Comparison of ENCODE assay signal across 8 mouse cellular contexts in the genomic region with DNA sequence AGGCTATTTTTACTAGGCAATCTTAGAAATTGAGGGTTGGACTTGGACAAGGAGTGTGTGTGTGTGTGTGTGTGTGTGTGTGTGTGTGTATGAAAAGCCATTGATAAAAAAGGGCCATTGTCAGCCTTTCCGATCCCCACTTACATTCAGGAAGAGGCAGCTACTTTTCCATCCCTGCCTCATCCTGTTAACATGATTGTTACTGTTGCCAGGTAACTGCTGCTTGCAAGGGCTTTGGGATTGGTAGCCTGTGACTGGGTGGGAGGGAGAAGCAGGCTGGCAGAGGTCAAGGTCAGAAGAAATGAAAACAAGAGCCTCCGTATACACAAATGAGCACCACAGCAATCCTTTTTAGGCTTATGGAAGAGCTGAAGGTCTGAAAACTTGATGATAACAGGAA. TPM values are rescaled to one million over a fixed set of nuclear protein-coding genes. Genes with fewer than 3 reads are reported as not detected.
DNase-seq lines count a peak whose midpoint lies in the region; ATAC-seq and TF ChIP-seq lines count a peak whose summit lies in the region.

No protein-coding gene starts in this region.

- no peaks in the 10 kb centered on the region for H3K36me3 ChIP-seq in stomach, embryonic 16.5 days (ENCODE audit: control insufficient read depth, insufficient read depth, low read length)
- H3K36me3 ChIP-seq in stomach, postnatal 0 days (ENCODE audit: control insufficient read depth, insufficient read depth, low read length), result no peaks in the 10 kb centered on the region
- H3K36me3 ChIP-seq in heart, embryonic 10.5 days, result no peaks in the 10 kb centered on the region
- H3K36me3 ChIP-seq in neural tube, embryonic 12.5 days, result no peaks in the 10 kb centered on the region

- no peak for TF ChIP-seq EP300 in stomach, postnatal 0 days (optimal IDR thresholded peaks at IDR 0.05)

- no peak for TF ChIP-seq CTCF in stomach, postnatal 0 days (IDR thresholded peaks at IDR 0.05; ENCODE audit: low read depth)

- DNase-seq in stomach, postnatal 0 days (ENCODE audit: low spot score), result no peak
- peak; percentile 87 for DNase-seq in heart, embryonic 10.5 days (ENCODE audit: low spot score)
- DNase-seq in kidney, postnatal 25 days, result peak; percentile 7 to 41
- no peak for DNase-seq in layer of hippocampus, postnatal 25 days (ENCODE audit: extremely low spot score in 1 of 2, low spot score in 1 of 2)
- no peak for DNase-seq in frontal cortex, postnatal 36 days (ENCODE audit: low spot score in 2 of 2)
- no peak for DNase-seq in layer of hippocampus, adult 11-12 months (ENCODE audit: low spot score)

- no peaks in the 10 kb centered on the region for H3K9me3 ChIP-seq in stomach, embryonic 16.5 days (replicated peaks; ENCODE audit: control insufficient read depth, low read length)
- no peaks in the 10 kb centered on the region for H3K9me3 ChIP-seq in stomach, postnatal 0 days (ENCODE audit: control insufficient read depth, low read length)
- H3K9me3 ChIP-seq in heart, embryonic 10.5 days, result no peaks in the 10 kb centered on the region
- no peaks in the 10 kb centered on the region for H3K9me3 ChIP-seq in neural tube, embryonic 12.5 days

- no peaks in the 10 kb centered on the region for H3K4me1 ChIP-seq in stomach, embryonic 16.5 days (ENCODE audit: control insufficient read depth, insufficient read depth, low read length)
- no peaks in the 10 kb centered on the region for H3K4me1 ChIP-seq in stomach, postnatal 0 days (replicated peaks; ENCODE audit: control insufficient read depth, insufficient read depth)
- H3K4me1 ChIP-seq in heart, embryonic 10.5 days, result peaks cover 29% of the 10 kb centered on the region
- H3K4me1 ChIP-seq in neural tube, embryonic 12.5 days, result peaks cover 12% of the 10 kb centered on the region

- H3K9ac ChIP-seq in stomach, embryonic 16.5 days (ENCODE audit: low read length), result no peak overlapping the region
- no peak overlapping the region for H3K9ac ChIP-seq in stomach, postnatal 0 days (ENCODE audit: low read length)
- no peak overlapping the region for H3K9ac ChIP-seq in neural tube, embryonic 12.5 days

- H3K27me3 ChIP-seq in stomach, embryonic 16.5 days (ENCODE audit: control insufficient read depth, insufficient read depth, low read length), result no peaks in the 10 kb centered on the region
- H3K27me3 ChIP-seq in stomach, postnatal 0 days (ENCODE audit: control insufficient read depth, insufficient read depth, low read length), result no peaks in the 10 kb centered on the region
- no peaks in the 10 kb centered on the region for H3K27me3 ChIP-seq in heart, embryonic 10.5 days (ENCODE audit: insufficient read depth, poor library complexity, severe bottlenecking)
- H3K27me3 ChIP-seq in neural tube, embryonic 12.5 days (replicated peaks), result no peaks in the 10 kb centered on the region

- 23% methylated on average over 2 of the region's 2 CpGs for WGBS in stomach, embryonic 16.5 days
- WGBS in stomach, postnatal 0 days, result 26% methylated on average over 2 of the region's 2 CpGs
- WGBS in heart, embryonic 10.5 days, result 27% methylated on average over 2 of the region's 2 CpGs
- 10% methylated on average over 2 of the region's 2 CpGs for WGBS in neural tube, embryonic 12.5 days

- H3K4me2 ChIP-seq in stomach, embryonic 16.5 days (ENCODE audit: low read depth, low read length), result no peak overlapping the region
- no peak overlapping the region for H3K4me2 ChIP-seq in stomach, postnatal 0 days (replicated peaks; ENCODE audit: low read depth)
- H3K4me2 ChIP-seq in neural tube, embryonic 12.5 days (replicated peaks), result peak overlapping the region; percentile 9; the same call in 1 of the 2 replicates

- H3K4me3 ChIP-seq in stomach, embryonic 16.5 days (replicated peaks; ENCODE audit: low read length), result no peak overlapping the region
- no peak overlapping the region for H3K4me3 ChIP-seq in stomach, postnatal 0 days (ENCODE audit: low read depth, low read length)
- H3K4me3 ChIP-seq in heart, embryonic 10.5 days, result no peak overlapping the region
- H3K4me3 ChIP-seq in neural tube, embryonic 12.5 days, result no peak overlapping the region

- no peak overlapping the region for H3K27ac ChIP-seq in stomach, embryonic 16.5 days (ENCODE audit: low read length)
- no peak overlapping the region for H3K27ac ChIP-seq in stomach, postnatal 0 days (replicated peaks)
- peak overlapping the region; percentile 67 for H3K27ac ChIP-seq in heart, embryonic 10.5 days
- H3K27ac ChIP-seq in neural tube, embryonic 12.5 days, result no peak overlapping the region

- ATAC-seq in stomach, embryonic 16.5 days (ENCODE audit: insufficient read depth, low FRiP score), result peak; percentile 40; the same call in 1 of the 2 replicates
- no peak for ATAC-seq in stomach, postnatal 0 days (ENCODE audit: low FRiP score, low TSS enrichment)
- peak; percentile 48; the same call in 1 of the 2 replicates for ATAC-seq in neural tube, embryonic 12.5 days (ENCODE audit: low FRiP score, low read depth)

RNA-seq across cellular contexts. Expression of a gene that starts 48.9 kb away (rescaled TPM):
- 22.6 and 27.9 TPM in 2 replicates for polyA plus RNA-seq in stomach, embryonic 16.5 days (2015; fragmentation: Nextera tagmentation; extraction: Ambion mirVana)
- 4.1 and 5.3 TPM in 2 replicates for polyA plus RNA-seq in stomach, postnatal 0 days (2015; fragmentation: Nextera tagmentation; extraction: Ambion mirVana)
- polyA plus RNA-seq in heart, embryonic 10.5 days (2016; fragmentation: Nextera tagmentation; extraction: Ambion mirVana), result 8.0 and 8.4 TPM in 2 replicates
- 16.5 and 16.8 TPM in 2 replicates for polyA plus RNA-seq in neural tube, embryonic 12.5 days (2016; fragmentation: Nextera tagmentation; extraction: Ambion mirVana)
- 1 to 10 TPM; 3.6 to 4.5 TPM for total RNA-seq in layer of hippocampus, postnatal 25 days (2021)

RNA-seq across cellular contexts. Expression of a gene that starts 54.1 kb away (rescaled TPM):
- polyA plus RNA-seq in stomach, embryonic 16.5 days (2015; fragmentation: Nextera tagmentation; extraction: Ambion mirVana), result 0.32 and 0.50 TPM in 2 replicates
- polyA plus RNA-seq in stomach, postnatal 0 days (2015; fragmentation: Nextera tagmentation; extraction: Ambion mirVana), result 0.16 and 0.29 TPM in 2 replicates
- 0.54 and 0.55 TPM in 2 replicates for polyA plus RNA-seq in heart, embryonic 10.5 days (2016; fragmentation: Nextera tagmentation; extraction: Ambion mirVana)
- 16.9 and 17.0 TPM in 2 replicates for polyA plus RNA-seq in neural tube, embryonic 12.5 days (2016; fragmentation: Nextera tagmentation; extraction: Ambion mirVana)
- 10 to 100 TPM; 66.1 to 70.2 TPM for total RNA-seq in layer of hippocampus, postnatal 25 days (2021)

Comparison
In these comparisons a context has a peak if more than half of its experiments do, and no peak if none do; other contexts are left out.
1. DNase-seq: peak in heart, embryonic 10.5 days (single experiment) and kidney, postnatal 25 days (2 of 2); none in stomach, postnatal 0 days (single experiment), layer of hippocampus, postnatal 25 days (0 of 2), frontal cortex, postnatal 36 days (0 of 2) and layer of hippocampus, adult 11-12 months (single experiment).
2. RNA of a gene that starts 54.1 kb away (polyA plus RNA-seq): 16.9 to 17.0 TPM in neural tube, embryonic 12.5 days; 0.54 to 0.55 TPM in heart, embryonic 10.5 days, 0.32 to 0.50 TPM in stomach, embryonic 16.5 days and 0.16 to 0.29 TPM in stomach, postnatal 0 days; every median in the first group is over 10 times any median in the second.